Mouse (Mus musculus) adrenal gland, postnatal 4 days (tissue): ENCODE measurements around the gene Kcnk7. TPM values are rescaled to one million over a fixed set of nuclear protein-coding genes. Genes with fewer than 3 reads are reported as not detected.
A peak's percentile ranks its signal among the peaks of the same experiment; 100 is the strongest.

Source experiments
- DNase-seq, 2 experiments: peaks; one replicate each; pipeline ENCODE4 v3.0.0; 2021 to 2022; ENCODE audit warnings: low spot score in 2 of 2, mixed read lengths in 2 of 2
- total RNA-seq, 2 experiments: library from RNA; stranded (reverse); gene quantifications; 2 replicates each; pipeline ENCODE4 v1.2.3; 2021

Kcnk7 gene
- total RNA-seq, 2 experiments from 2014 or later = not detected

DNA sequence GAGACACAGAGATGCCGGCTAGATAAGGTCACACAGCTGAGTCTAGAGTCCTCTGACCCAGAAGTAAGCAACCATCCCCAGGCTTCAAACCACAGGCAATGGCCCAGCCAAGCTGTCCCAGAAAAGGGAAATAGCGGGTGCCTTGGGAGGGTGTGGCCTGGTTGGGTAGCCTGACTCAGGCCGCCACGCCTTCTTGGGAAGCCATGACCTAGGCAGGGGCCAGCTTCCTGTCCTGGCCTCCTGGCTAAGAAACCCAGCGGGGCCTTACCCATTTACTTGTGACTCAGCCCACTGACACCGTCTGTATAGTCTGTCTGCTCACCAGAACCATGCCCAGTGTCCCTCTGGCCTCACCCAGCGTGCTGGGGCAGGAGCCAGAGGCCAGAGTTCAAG lies 20.4 kb downstream of the Kcnk7 start:
- no peak for DNase-seq

DNA sequence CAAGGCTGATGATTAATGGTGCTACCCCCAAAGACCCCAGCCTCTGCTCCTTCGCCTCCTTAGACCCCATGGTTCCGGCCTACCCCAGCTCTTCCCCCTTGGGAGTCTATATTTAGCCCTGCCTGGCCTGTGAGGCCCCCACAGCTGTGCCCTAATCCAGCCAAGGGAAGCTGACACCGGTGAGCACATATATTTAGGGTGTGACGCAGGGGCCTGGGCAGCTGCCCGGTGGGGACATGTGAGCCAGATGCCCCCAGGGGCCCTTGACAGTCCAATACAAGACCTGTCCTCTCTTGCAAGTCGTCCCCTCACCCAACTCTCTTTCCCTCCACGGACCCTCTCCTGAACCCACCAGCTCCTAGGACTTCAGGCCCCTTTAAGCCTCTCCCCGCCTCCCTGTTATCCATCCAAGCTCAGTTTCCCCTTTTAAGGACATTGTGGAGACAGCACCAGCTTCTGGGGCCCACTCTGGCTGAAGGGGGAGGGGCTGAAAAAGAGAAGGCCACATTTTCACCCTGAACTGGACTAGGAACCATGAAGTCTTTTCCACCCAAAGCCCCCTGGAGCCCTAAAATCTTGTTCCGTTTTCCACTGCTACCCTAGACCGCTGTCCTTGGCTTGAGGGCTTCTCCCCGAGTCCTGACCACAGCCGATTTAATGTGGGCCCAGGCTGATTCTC lies 21.0 kb downstream of the Kcnk7 start:
- DNase-seq = no peak

DNA sequence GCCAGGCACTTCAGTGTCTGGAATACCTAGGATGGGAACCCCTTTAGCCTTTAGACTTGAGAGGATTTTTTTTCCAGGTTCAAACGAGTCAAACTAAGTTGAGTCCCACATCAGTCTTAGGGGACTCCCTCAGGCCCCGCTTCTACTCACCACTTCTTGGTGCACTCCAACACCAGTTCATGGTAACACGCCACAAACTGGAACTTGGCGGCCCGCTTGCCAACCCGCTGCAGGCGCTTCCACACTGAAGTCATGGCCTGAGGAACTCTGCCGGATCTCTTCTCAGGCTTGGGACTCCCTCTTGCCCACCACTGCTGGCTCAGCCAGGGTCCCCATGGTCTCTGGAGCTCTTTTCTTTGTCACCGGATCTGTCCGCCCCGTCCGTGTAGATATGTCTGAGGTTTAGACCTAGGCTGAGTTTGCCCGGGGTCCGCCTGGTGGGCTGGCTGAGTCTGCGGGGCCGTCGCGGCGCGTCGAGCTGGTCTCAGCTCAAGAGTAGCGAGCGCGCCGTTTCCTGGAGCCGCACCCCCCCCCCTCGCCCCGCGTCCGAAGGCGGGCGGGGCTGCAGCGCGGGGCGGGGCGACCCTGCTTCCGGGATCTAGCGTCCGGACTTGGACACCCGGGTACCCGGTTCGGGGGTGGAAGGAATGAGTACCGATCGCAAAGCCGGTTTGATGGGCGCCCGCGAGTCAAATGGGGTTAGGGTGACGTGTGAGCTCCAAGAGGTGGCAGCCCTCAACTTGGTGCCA lies 21.8 kb downstream of the Kcnk7 start, which contains the start of gene Ehbp1l1:
TSS of gene Ehbp1l1 (minus strand) at position 551 of the 749 bp plus-strand sequence.
- peak; percentile 60 to 64 for DNase-seq

DNA sequence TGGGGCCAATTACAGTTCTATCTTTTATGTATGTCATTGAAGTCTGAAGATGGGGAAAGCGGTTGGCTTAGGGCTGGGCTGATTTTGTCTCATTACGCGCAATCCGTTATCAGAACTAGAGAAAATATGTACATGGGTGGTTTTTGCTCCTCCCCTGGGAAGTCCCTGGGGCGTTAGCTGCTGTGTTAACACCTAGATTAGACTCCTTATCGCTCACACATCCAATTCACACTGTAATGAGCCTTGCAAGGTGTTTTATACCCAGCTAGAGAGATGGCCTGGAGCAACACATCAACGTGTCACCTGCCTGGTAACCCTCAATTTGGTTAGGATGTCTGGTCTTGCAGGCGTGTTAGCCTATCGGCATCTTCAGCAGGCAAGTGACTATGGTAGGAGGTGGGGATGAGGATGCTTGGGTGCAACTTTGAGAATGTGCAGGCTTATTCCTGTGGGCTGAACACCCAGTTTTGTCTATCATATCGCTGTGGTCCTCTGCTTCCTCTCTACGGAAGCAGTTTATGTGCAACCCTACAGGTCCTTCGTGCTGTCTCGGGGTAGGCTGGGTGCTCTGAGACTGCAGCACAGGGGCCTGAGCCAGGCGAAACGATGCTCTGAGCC lies 22.9 kb downstream of the Kcnk7 start:
- no peak for DNase-seq

DNA sequence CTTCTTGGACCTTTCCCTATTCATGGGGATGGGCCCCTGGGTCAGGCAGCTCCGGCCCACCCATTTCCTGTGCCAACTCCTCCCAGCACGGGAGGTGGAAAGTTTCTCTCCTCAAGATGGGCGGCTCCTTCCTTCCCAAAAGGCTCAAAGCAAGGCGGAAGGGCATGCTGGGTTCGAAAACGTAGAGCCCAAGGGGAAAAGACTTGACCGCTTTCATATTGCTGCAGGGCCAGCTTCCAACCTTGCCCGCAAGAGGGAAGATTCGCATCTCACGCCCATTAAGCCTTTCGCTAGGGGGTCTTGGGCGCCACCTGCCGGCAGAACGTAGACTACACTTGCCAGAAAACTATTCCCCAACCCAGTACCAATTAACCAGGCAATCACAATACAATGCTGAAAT lies 23.5 kb downstream of the Kcnk7 start:
- DNase-seq = peak; percentile 70 to 81

DNA sequence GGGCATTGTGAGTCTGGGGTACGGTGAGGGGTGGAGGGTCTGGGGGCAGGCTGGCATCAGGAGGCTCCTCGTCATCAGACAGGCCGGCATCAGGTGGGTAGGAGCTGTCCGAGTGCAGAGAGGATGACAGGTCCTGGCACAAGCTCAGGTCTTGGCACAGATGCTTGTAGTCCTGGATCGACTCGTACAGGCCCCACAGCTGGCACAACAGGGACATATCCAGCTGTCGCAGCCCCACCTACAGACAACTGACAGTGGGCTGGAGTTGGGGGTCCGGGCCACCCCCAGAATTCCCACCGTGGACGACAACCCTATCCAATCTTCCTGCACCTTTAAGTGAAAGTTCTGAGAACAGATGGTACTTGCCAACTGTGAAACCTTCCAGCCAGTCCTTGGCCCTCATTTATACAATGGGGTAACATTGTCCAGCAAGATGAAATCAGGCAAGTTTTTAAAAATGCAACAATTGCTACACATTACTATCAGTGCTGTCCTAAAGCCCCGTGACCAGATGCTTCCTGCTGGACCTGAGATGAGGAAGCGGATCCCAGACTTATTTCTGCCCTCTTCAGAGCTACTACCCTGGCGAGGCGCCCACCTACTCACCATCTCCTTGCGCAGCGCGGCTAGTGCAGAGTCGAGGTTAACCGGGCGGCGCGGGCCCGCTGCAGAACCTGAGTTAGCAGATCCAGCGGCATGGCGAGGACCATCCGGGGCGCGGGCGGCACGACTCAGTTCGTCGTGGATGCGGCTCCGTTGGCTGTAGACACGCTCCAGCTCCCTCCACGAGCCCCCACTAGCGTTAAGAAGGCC lies 24.7 kb downstream of the Kcnk7 start:
- no peak for DNase-seq

DNA sequence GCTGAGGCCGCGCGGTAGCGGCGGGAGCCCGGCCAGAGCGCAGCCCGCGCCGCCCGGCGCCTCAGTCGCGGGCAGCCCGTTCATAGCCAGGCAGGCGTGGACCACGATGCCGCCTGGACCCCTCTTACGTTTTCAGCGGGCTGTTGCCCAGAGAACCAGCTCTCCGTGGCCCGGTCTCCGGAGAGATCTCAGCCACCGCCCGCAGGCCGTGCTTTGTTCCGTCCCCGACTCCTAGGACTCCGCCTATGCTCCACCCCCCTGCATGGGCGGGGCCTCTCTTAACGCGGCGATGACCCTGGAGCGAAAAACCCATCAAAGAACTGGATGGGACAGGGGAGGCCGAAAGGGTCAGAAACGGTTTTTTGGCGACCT lies 25.3 kb downstream of the Kcnk7 start, which contains the start of gene Fam89b:
TSS of gene Fam89b (minus strand) at position 210 of the 372 bp plus-strand sequence.
- peak; percentile 78 to 83 for DNase-seq

DNA sequence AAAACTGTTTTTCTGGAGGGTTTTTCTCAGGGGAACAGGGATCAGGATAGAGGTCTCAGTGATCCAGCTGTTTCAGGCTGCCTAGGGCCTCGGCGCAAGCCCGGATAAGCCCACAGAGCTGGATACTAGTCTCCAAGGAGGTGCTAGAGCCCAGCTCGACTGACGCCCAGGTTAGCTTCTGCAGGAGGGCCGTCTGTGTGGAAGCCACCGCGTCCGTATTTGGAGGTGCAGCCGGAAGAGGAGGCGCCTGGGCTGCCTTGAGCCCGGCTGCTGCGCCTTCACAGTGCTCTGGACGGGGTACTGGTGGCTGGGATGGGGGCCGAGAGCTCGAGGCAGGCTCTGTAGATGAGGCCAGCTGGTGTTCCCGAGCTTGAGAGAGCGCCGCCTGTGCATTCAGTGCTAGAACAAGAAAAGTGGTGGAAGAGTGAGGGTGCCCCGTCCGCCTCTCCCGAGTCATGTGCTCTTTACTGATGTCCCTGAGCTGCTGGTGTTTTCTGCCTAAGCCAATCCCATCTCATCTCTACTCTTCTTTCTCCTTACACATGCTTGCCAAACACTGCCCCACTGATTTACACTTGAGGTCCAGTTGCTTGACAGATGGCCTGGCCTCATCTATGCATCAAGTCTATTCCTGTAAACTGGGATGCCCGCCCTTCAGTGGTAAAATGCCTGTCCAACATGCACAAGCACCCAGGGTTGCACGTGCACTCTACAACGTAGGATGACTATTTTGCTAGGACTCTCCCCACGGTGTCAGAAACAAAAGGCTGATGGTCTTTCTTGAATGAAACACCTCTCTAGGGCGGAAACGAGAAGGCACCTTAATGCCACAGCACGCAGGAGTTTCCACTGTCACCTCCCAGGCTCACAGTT lies 26.4 kb downstream of the Kcnk7 start:
- no peak for DNase-seq

DNA sequence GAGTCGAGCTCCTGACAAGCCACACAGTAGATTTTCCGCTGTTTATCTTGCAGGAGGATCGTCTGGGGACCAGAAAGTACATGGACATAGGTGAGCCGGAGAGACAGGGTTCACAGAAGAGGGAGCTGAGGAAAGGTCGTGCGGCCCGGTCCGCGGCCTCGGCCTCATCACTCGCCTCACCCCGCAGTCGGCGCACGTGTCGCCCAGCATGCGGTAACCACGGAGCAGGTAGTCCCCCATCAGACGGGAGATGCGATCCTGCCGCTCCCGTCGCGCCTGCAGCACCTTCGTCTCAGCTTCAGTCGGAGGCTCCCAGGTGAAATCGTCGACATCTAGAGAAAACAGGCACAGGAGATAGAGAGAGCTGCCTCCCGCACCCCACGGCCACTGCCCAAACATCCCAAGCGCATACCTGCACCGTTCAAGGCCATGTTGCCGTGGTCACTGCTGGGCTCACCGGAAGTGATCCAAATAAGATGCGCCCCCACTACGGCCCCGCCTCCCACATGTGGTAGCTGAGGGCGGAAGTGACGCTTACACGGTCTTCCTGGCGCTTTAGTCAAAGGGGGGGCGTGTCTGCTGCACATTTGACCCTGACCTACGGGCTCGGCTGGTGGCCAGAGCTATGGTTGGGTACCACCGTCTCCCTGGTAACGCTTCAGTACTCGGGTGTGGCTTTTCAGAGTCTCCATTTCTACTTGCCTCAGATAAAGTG lies 27.3 kb downstream of the Kcnk7 start:
- peak; percentile 81 to 87 for DNase-seq

DNA sequence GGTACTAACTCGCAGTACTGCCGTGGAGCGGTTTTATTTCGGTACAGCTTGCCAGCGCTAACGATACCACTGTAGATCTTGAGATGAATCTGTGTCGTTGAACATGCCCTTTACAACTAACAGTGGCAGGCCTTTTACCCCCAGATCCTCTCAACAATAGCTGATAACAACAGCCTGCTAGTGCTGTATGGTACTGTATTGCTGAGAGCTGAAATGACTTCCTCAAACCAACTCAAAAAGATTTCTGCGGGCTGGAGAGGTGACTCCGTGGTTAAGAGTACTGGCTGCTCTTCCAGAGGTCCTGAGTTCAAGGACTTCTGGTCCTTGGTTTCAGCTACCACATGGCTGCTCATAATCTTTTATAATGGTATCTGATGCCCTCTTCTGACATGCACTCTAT lies 30.2 kb downstream of the Kcnk7 start:
- no peak for DNase-seq

DNA sequence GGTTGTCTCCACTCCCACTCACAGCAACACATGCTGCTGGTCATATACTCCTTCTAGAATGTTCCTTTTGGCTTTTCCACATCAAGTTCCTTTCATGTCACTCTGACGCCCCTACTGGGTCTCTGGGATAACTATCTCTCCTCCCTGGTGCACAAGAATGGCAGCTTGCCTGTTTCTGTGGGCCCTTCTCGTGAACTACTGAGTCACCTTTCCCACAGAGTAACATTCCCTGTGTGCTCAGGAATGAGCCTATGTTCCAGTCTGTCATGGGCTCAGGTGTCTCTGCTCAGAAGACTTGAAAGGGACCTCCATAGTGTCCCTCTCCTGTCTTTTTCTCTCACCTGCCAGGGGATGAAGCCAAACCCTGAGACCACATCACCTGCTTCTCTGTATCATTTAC lies 35.3 kb downstream of the Kcnk7 start:
- no peak for DNase-seq

DNA sequence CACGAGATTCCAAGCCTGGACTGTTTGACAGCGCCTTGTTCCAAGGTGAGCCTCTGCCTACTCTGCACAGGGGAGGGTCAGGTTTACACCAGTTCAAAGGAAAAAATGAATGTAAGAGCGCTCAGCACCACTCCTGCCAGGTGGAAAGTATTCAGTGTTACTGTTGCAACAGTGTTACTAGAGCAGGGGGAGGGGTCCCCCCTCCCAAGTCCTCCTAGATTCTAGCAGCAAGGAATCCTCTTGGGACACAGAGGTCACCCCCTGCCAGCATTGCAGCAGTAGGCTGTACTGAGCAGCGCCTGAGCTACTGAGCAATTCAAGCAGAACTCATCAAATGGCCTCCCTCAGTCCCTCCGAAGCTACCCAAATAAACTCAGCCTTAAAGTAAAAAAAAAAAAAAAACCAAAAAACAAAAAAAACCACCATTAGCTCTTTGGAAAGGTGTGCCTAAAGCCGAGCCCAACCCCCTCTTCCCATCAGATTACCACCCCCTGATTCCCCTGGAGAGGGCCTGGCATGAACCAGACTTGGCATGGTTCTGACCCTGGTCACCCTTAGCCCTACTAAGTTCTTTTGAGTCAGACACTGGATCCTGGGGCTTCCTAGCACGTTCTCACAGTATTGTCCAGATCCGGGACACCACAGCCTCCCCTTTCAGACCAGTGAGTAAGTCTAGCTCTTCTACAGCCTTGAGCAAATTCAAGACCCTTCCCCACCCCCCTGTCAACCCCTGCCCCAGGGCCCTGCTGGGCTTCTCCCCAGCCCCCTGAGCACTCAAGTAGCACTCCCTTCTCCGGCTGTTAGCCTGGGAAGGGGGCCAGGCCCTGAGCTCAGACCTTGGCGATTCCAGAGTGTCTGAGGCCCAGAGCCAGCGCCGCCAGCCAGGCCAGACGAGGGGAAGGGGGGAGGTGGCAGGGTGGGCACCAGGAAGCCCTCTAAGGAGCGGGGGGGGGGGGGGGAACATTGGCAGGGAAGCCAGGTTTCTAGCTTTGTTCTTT lies 36.5 kb downstream of the Kcnk7 start, which contains the start of gene Ltbp3:
TSS of gene Ltbp3 (plus strand) at position 585 of the 998 bp plus-strand sequence.
- peak in 1 of 2 experiments; percentile 58 for DNase-seq

DNA sequence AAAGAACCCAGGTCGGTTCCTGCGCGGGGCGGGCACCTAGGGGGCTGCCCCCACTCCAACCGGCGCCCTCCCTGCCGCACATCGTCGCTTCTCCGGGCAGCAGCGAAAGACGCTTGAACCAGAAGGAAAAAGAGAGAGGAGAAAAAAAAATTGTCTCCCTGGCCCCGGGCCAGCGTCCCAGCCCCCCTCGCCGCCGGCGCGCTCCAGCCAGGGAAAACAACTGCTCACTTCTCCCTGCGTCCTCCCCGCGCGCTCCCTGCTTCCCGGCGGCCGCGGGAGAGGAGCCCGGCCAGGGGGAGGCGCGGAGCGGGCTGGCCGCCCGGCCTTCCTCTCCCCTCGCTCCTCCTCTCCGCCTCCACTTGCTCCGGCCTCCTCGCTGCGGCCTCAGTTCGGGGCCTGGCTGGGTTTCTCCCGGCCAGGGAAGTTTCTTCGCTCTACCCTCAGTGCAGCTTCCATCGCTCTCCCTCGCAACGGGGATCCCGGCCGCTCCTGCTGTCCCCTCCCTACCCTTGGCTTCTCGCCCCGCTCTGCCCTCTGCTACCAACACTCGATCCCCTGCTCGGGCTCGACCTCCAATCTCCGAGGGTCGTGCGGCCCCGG lies 37.6 kb downstream of the Kcnk7 start:
- peak; percentile 64 to 69 for DNase-seq

DNA sequence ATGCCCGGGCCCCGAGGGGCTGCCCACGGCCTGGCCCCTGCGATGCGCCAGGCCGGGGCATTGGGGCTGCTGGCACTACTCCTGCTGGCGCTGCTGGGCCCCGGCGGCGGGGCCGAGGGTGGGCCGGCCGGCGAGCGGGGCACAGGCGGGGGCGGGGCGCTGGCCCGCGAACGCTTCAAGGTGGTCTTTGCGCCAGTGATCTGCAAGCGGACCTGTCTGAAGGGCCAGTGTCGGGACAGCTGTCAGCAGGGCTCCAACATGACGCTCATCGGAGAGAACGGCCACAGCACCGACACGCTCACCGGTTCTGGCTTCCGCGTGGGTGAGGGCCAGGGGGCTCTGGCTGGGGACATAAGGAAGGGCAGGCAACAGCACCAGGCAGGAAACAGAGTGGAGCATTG lies 38.1 kb downstream of the Kcnk7 start:
- DNase-seq = no peak

DNA sequence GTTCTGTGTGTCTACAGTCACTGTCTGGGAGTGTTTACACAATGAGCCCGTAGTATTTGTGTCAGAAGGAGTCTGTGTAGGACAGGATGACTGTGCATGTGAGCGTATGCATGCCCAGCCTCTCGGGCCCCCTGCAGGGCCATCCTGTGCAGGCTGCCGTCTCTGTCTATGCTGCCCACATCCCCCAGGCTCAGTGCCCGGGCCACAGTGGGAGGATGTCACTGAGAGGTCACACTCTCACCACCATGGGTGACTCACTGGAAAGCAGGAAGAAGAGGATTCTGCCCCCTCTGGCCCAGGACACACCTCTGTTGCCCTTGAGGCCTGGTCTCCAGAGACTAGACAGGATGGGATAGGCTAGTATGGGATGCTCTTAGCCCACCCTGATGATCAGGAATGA lies 39.4 kb downstream of the Kcnk7 start:
- DNase-seq = no peak

DNA sequence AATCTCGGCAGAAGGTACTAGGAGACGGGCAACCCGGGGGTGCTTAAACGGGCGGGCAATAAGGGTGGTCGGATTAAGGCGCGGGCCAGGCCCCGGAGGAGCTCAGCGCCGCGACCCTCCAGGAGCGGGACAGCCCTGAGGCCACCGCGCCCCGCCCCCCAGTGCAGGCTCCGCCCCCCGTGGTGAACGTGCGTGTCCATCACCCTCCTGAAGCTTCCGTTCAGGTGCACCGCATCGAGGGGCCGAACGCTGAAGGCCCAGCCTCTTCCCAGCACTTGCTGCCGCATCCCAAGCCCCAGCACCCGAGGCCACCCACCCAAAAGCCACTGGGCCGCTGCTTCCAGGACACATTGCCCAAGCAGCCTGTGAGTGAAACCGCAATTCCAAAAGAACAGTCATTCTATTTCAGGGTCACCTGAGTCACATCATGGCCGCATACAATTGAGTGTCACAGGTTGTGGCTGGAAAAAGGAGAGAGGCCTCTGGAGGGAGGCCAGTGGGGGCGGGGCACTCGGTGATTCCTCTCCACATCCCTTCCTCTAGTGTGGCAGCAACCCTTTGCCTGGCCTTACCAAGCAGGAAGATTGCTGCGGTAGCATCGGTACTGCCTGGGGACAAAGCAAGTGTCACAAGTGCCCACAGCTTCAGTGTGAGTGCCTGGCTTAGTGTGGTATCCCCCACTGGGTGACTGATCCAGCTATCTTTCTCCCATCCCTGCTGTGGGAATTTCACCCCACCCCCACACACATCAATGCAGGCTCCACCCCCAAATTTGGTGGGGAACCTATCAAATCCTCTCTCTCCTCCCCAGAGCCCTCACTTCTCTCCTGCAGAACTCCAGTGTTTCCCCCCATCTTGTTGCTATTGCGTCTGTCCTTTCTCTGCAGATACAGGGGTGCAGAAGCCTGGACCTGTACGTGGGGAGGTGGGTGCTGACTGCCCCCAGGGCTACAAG lies 41.9 kb downstream of the Kcnk7 start:
- no peak for DNase-seq

DNA sequence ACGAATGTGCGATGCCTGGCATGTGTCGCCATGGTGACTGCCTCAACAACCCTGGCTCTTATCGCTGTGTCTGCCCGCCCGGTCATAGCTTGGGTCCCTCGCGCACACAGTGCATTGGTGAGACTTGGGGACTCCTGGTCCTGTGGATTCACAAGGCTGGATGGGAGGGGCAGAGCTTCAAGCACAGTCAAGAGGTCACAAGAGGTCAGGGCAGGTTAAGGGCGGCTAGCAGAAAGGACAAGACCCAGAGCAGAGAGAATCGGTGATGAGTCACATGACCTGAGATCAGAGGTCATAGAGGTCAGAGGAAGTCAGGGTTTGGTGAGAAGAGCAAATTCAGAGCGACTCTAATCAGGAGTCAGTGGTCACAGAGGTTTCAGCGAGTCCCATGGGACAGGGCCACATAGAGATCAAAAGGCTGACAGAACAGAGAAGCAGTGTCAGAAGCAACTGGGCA lies 42.8 kb downstream of the Kcnk7 start:
- no peak for DNase-seq
